Mouse (Mus musculus): ENCODE measurements at regions not wholly inside any gene's neighbourhood (a gene's known extent, or its start where the extent isn't known, plus 50 kb on each side); places are given as distances from the start of the nearest gene placed in this dataset.

GRCm38 (mm10) chr13:57273593-57273992, 377.8 kb upstream of the Trpc7 start:
- H3K27ac ChIP-seq (ENCODE audit: low read length) = no peak overlapping the region

DNA sequence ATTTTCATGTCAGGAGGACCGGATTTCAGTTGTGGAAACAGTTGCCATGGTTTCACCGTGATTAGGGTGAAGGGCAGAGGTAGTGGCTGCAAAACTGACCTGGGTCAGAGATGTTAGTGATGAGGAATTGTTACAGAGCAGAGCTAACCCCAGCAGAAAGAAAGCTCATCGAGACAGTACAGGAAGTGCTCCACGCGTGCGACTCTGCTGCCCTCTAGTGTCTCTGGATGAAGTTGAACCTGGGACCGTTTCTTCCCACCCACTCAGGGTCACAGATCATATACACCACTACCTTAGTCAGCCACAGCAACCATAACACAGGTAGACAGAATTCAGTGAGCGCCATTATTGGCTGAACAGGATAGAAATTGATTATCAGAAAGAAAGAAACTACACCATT, 373.8 kb upstream of the Trpc7 start:
- Histone ChIP-seq H3K36me3 (ENCODE audit: control insufficient read depth, insufficient read depth) (no peaks in the 10 kb centered on the region), H3K27ac (ENCODE audit: low read length) (no peak overlapping the region), H3K27me3 (replicated peaks; ENCODE audit: control insufficient read depth, insufficient read depth, low read length) (no peaks in the 10 kb centered on the region), H3K4me3 (replicated peaks; ENCODE audit: low read length) (no peak overlapping the region), H3K4me1 (replicated peaks; ENCODE audit: control insufficient read depth, insufficient read depth, low read length) (no peaks in the 10 kb centered on the region), H3K9me3 (ENCODE audit: control insufficient read depth, low read length) (no peaks in the 10 kb centered on the region), H3K4me2 (ENCODE audit: low read length) (no peak overlapping the region), H3K9ac (replicated peaks; ENCODE audit: low read depth, low read length) (no peak overlapping the region)
- ATAC-seq = peak; percentile 82
- WGBS = 12% methylated on average over 8 of the region's 8 CpGs

More at GRCm38 (mm10) chr13:57273593-57273992, 377.8 kb upstream of the Trpc7 start:
- H3K27me3 ChIP-seq (replicated peaks; ENCODE audit: control insufficient read depth, insufficient read depth, low read length) = no peaks in the 10 kb centered on the region
- no peaks in the 10 kb centered on the region for H3K36me3 ChIP-seq (ENCODE audit: control insufficient read depth, insufficient read depth)
- no peaks in the 10 kb centered on the region for H3K9me3 ChIP-seq (ENCODE audit: control insufficient read depth, low read length)
- no peak overlapping the region for H3K9ac ChIP-seq (replicated peaks; ENCODE audit: low read depth, low read length)
- H3K4me2 ChIP-seq (ENCODE audit: low read length) = no peak overlapping the region
- H3K4me3 ChIP-seq (replicated peaks; ENCODE audit: low read length) = no peak overlapping the region
- 25% methylated on average over 3 of the region's 3 CpGs for WGBS
- H3K4me1 ChIP-seq (replicated peaks; ENCODE audit: control insufficient read depth, insufficient read depth, low read length) = no peaks in the 10 kb centered on the region
- no peak for ATAC-seq

- Histone ChIP-seq H3K9me3 (ENCODE audit: control insufficient read depth, low read length) (no peaks in the 10 kb centered on the region), H3K4me2 (ENCODE audit: low read length) (no peak overlapping the region), H3K4me1 (replicated peaks; ENCODE audit: control insufficient read depth, insufficient read depth, low read length) (no peaks in the 10 kb centered on the region), H3K4me3 (replicated peaks; ENCODE audit: low read length) (no peak overlapping the region), H3K27ac (ENCODE audit: low read length) (no peak overlapping the region), H3K36me3 (ENCODE audit: control insufficient read depth, insufficient read depth) (no peaks in the 10 kb centered on the region), H3K9ac (replicated peaks; ENCODE audit: low read depth, low read length) (no peak overlapping the region), H3K27me3 (replicated peaks; ENCODE audit: control insufficient read depth, insufficient read depth, low read length) (no peaks in the 10 kb centered on the region)
- 6% methylated on average over 6 of the region's 6 CpGs for WGBS
- peak; percentile 47; the same call in 1 of the 2 replicates for ATAC-seq
Observed at GRCm38 (mm10) chr13:57259920-57260319, 364.1 kb upstream of the Trpc7 start.

DNA sequence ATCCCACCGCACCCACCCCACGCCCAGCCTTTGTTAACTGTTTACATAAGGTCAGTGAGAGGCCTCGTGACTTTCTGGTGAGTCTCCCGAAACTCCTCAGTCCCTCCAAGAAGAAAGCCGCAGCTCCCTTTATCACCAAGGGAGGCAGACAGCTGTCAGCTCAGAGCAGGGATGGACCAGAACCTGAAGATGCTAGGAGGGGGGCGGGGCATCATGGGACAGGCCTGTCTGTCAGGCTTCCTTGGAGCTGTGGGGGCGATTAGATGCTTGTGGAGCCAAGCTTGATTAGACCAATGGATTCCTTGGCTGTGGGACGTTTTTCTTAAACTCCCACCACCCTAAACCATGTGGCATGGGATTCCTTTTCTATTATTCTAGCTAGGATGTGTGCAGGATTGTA, 363.7 kb upstream of the Trpc7 start:
- no peaks in the 10 kb centered on the region for H3K4me1 ChIP-seq (replicated peaks; ENCODE audit: control insufficient read depth, insufficient read depth, low read length)
- no peaks in the 10 kb centered on the region for H3K36me3 ChIP-seq (ENCODE audit: control insufficient read depth, insufficient read depth)
- 77% methylated on average over 8 of the region's 8 CpGs for WGBS
- H3K4me3 ChIP-seq (replicated peaks; ENCODE audit: low read length) = no peak overlapping the region
- no peak overlapping the region for H3K27ac ChIP-seq (ENCODE audit: low read length)
- ATAC-seq = peak; percentile 20; the same call in 1 of the 2 replicates
- no peaks in the 10 kb centered on the region for H3K9me3 ChIP-seq (ENCODE audit: control insufficient read depth, low read length)
- no peak overlapping the region for H3K4me2 ChIP-seq (ENCODE audit: low read length)
- no peaks in the 10 kb centered on the region for H3K27me3 ChIP-seq (replicated peaks; ENCODE audit: control insufficient read depth, insufficient read depth, low read length)
- no peak overlapping the region for H3K9ac ChIP-seq (replicated peaks; ENCODE audit: low read depth, low read length)

- no peaks in the 10 kb centered on the region for H3K9me3 ChIP-seq (ENCODE audit: control insufficient read depth, low read length)
- no peak overlapping the region for H3K27ac ChIP-seq (ENCODE audit: low read length)
- H3K4me2 ChIP-seq (ENCODE audit: low read length) = no peak overlapping the region
- no peaks in the 10 kb centered on the region for H3K36me3 ChIP-seq (ENCODE audit: control insufficient read depth, insufficient read depth)
- no peaks in the 10 kb centered on the region for H3K4me1 ChIP-seq (replicated peaks; ENCODE audit: control insufficient read depth, insufficient read depth, low read length)
- ATAC-seq = no peak
- H3K27me3 ChIP-seq (replicated peaks; ENCODE audit: control insufficient read depth, insufficient read depth, low read length) = no peaks in the 10 kb centered on the region
- H3K9ac ChIP-seq (replicated peaks; ENCODE audit: low read depth, low read length) = no peak overlapping the region
- WGBS = 81% methylated on average over 11 of the region's 11 CpGs
- no peak overlapping the region for H3K4me3 ChIP-seq (replicated peaks; ENCODE audit: low read length)
Observed at GRCm38 (mm10) chr13:57255920-57256319, 360.1 kb upstream of the Trpc7 start.

GRCm38 (mm10) chr13:57249851-57250250, 354.1 kb upstream of the Trpc7 start:
- Histone ChIP-seq H3K9me3 (ENCODE audit: control insufficient read depth, low read length) (no peaks in the 10 kb centered on the region), H3K4me2 (ENCODE audit: low read length) (no peak overlapping the region), H3K36me3 (ENCODE audit: control insufficient read depth, insufficient read depth) (no peaks in the 10 kb centered on the region), H3K27ac (ENCODE audit: low read length) (no peak overlapping the region), H3K9ac (replicated peaks; ENCODE audit: low read depth, low read length) (no peak overlapping the region), H3K4me1 (replicated peaks; ENCODE audit: control insufficient read depth, insufficient read depth, low read length) (peaks cover 6% of the 10 kb centered on the region; the same call in 1 of the 2 replicates), H3K27me3 (replicated peaks; ENCODE audit: control insufficient read depth, insufficient read depth, low read length) (no peaks in the 10 kb centered on the region), H3K4me3 (replicated peaks; ENCODE audit: low read length) (no peak overlapping the region)
- 83% methylated on average over 5 of the region's 5 CpGs for WGBS
- ATAC-seq = no peak

DNA sequence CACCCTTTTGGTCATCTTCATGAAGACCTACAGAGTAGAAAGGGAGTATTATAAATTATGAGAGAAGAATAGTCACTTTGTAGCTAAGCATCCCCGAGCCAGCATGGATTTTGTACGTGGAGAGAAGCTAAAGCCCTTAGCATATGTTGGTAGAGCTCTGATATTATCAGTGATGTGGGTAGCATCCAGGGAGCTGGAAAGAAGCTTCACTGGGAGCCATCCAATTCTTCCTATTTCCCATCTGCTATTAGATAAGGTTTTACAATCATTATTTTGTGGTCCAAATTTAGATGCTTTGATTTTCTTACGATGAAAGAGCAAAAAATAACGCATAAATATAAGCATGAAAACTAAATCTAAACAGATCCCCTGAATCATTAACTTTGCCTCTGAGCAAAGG, 353.6 kb upstream of the Trpc7 start:
- WGBS = 68% methylated on average over 4 of the region's 4 CpGs
- Histone ChIP-seq H3K27me3 (replicated peaks; ENCODE audit: control insufficient read depth, insufficient read depth, low read length) (no peaks in the 10 kb centered on the region), H3K9me3 (ENCODE audit: control insufficient read depth, low read length) (no peaks in the 10 kb centered on the region), H3K4me2 (ENCODE audit: low read length) (no peak overlapping the region), H3K36me3 (ENCODE audit: control insufficient read depth, insufficient read depth) (no peaks in the 10 kb centered on the region), H3K27ac (ENCODE audit: low read length) (no peak overlapping the region), H3K4me3 (replicated peaks; ENCODE audit: low read length) (no peak overlapping the region), H3K9ac (replicated peaks; ENCODE audit: low read depth, low read length) (no peak overlapping the region), H3K4me1 (replicated peaks; ENCODE audit: control insufficient read depth, insufficient read depth, low read length) (peaks cover 6% of the 10 kb centered on the region; the same call in 1 of the 2 replicates)
- ATAC-seq = no peak

DNA sequence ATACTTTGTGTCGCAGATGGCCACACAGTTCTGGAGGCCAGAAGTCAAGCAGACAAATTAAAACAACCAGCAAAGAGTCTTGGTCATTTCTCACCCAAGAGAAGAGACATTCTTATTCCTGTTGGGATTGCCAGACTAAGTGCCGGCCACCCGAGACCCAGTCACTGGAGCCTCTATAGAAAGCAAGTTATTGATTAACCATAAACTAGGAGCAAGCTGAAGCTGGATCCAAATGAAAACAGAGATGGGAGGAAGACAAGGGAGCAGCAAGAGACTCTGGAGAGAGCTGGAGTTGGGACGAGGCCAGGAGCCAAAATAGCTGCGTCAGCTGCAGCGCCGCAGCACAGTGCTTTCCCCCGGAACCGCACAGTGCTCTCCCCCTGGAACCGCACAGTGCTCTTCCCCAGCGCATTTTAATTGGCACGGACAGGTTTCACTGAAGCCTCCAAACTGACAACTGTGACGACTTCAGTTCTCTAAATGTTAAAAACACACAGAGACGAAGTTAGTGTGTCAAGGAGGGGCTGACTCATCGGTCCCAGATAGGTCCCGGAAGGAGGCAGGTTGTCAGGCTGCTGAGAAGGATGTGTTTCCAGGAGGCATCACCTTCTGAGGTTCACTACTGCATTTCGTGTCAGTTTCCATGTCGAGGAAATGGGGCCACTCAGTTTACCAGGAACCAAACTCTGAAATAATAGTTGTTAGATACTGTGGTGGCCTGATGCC, 350.6 kb upstream of the Trpc7 start:
- Histone ChIP-seq H3K4me2 (ENCODE audit: low read length) (no peak overlapping the region), H3K36me3 (ENCODE audit: control insufficient read depth, insufficient read depth) (no peaks in the 10 kb centered on the region)

GRCm38 (mm10) chr13:57236917-57237316, 341.1 kb upstream of the Trpc7 start:
- Histone ChIP-seq H3K4me1 (replicated peaks; ENCODE audit: control insufficient read depth, insufficient read depth, low read length) (peaks cover 8% of the 10 kb centered on the region), H3K9ac (replicated peaks; ENCODE audit: low read depth, low read length) (no peak overlapping the region), H3K36me3 (ENCODE audit: control insufficient read depth, insufficient read depth) (no peaks in the 10 kb centered on the region), H3K27ac (ENCODE audit: low read length) (no peak overlapping the region; the same call in 1 of the 2 replicates), H3K4me3 (replicated peaks; ENCODE audit: low read length) (no peak overlapping the region), H3K4me2 (ENCODE audit: low read length) (no peak overlapping the region), H3K27me3 (replicated peaks; ENCODE audit: control insufficient read depth, insufficient read depth, low read length) (no peaks in the 10 kb centered on the region), H3K9me3 (ENCODE audit: control insufficient read depth, low read length) (no peaks in the 10 kb centered on the region)
- WGBS = 5% methylated on average over 4 of the region's 4 CpGs
- peak; percentile 57; the same call in 1 of the 2 replicates for ATAC-seq

More for the DNA sequence above, 350.6 kb upstream of the Trpc7 start:
- no peak overlapping the region for H3K27ac ChIP-seq (ENCODE audit: low read length)
- no peaks in the 10 kb centered on the region for H3K9me3 ChIP-seq (ENCODE audit: control insufficient read depth, low read length)
- ATAC-seq = no peak
- H3K9ac ChIP-seq (replicated peaks; ENCODE audit: low read depth, low read length) = no peak overlapping the region
- H3K27me3 ChIP-seq (replicated peaks; ENCODE audit: control insufficient read depth, insufficient read depth, low read length) = no peaks in the 10 kb centered on the region
- no peak overlapping the region for H3K4me3 ChIP-seq (replicated peaks; ENCODE audit: low read length)
- H3K4me1 ChIP-seq (replicated peaks; ENCODE audit: control insufficient read depth, insufficient read depth, low read length) = peaks cover 6% of the 10 kb centered on the region; the same call in 1 of the 2 replicates
- 61% methylated on average over 18 of the region's 18 CpGs for WGBS
